Mouse (Mus musculus) kidney, postnatal 10 days (tissue): ENCODE data around the gene Mvd.

Source experiments
- DNase-seq: peaks from one replicate; pipeline ENCODE4 v3.0.0; 2021; ENCODE audit warnings: mixed read lengths

The Mvd gene

GRCm38 (mm10) chr8:122443262-122444006, at the start of gene Mvd:
Mvd (minus strand) TSS chr8:122443422.
- DNase-seq: peak; percentile 99

GRCm38 (mm10) chr8:122488387-122488786, 45.2 kb upstream of the Mvd start:
- no peak for DNase-seq

- DNase-seq: no peak
Measured at GRCm38 (mm10) chr8:122484831-122485230, 41.6 kb upstream of the Mvd start.

GRCm38 (mm10) chr8:122483877-122484276, 40.7 kb upstream of the Mvd start:
- DNase-seq: no peak

- no peak for DNase-seq
Measured at GRCm38 (mm10) chr8:122482448-122482847, 39.2 kb upstream of the Mvd start.

GRCm38 (mm10) chr8:122475580-122476320, 32.5 kb upstream of the Mvd start, which contains the start of the genes Rnf166 and Ctu2:
Rnf166 (minus strand) TSS chr8:122476064.
Ctu2 (plus strand) TSS chr8:122476143.
- peak; percentile 96 for DNase-seq

GRCm38 (mm10) chr8:122474951-122475560, 31.8 kb upstream of the Mvd start:
- DNase-seq: peak; percentile 74

GRCm38 (mm10) chr8:122473911-122474421, 30.7 kb upstream of the Mvd start:
- no peak for DNase-seq

- no peak for DNase-seq
Measured at GRCm38 (mm10) chr8:122470691-122471090, 27.5 kb upstream of the Mvd start.

- no peak for DNase-seq
Measured at GRCm38 (mm10) chr8:122469965-122470364, 26.7 kb upstream of the Mvd start.

GRCm38 (mm10) chr8:122469407-122469806, 26.2 kb upstream of the Mvd start:
- DNase-seq: no peak

- no peak for DNase-seq
Measured at GRCm38 (mm10) chr8:122467816-122468215, 24.6 kb upstream of the Mvd start.

- DNase-seq: no peak
Measured at GRCm38 (mm10) chr8:122464985-122465384, 21.8 kb upstream of the Mvd start.

- no peak for DNase-seq
Measured at GRCm38 (mm10) chr8:122463651-122464640, 20.7 kb upstream of the Mvd start.

GRCm38 (mm10) chr8:122462510-122462909, 19.3 kb upstream of the Mvd start:
- DNase-seq: no peak

- DNase-seq: no peak
Measured at GRCm38 (mm10) chr8:122461473-122462148, 18.4 kb upstream of the Mvd start.

GRCm38 (mm10) chr8:122460524-122461472, 17.6 kb upstream of the Mvd start, which contains the start of gene Snai3:
Snai3 (minus strand) TSS chr8:122460733.
- DNase-seq: peak; percentile 80

- DNase-seq: no peak
Measured at GRCm38 (mm10) chr8:122459990-122460389, 16.8 kb upstream of the Mvd start.

GRCm38 (mm10) chr8:122459218-122459900, 16.1 kb upstream of the Mvd start:
- peak; percentile 53 for DNase-seq

- no peak for DNase-seq
Measured at GRCm38 (mm10) chr8:122457171-122457570, 13.9 kb upstream of the Mvd start.
